Mouse (Mus musculus) frontal cortex, postnatal 25 days (tissue): Measurements from ENCODE around the gene Creb3l1.

Experiments
- DNase-seq, 2 experiments: peaks; one replicate each; pipeline ENCODE4 v3.0.0; 2022; ENCODE audit warnings: low spot score in 2 of 2

Gene Creb3l1

DNA sequence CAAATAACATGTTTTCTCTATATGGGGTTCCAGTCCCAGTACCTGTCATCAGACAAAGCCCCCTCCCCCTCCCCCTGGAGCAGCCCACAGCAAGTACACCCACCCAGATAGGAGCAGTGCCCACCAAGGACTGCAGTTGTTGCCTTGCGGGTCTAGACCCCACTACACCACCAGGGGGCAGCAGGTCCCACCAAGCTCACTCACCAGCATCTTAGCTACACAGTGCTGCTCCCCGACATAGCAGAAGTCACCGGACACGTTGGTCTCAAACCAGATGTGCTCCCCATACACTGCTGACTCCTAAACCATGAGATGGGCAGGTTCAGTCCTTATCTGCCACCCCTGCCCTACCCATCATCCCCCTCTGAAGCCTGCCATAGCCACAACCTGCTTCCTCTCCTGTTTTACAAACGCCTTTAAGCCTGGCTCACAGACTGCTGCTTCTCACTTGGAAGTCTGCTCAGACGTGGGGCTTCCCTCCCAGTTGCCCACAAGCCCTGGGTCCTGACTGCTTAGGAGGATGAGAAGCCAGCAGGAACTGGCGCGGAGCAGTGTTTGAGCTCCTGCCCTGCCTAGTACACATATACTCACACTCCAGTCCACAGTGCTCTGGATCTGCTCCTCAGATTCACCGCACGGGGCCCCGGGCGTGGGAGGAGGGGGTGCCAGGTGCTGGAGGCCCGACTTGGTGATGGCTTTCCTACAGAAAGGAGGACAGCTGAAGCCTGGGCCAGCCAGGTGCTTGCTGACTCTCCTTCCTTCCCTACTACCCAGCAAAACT lies 79.9 kb downstream of the Creb3l1 start:
- DNase-seq: peak in 1 of 2 experiments; percentile 75

DNA sequence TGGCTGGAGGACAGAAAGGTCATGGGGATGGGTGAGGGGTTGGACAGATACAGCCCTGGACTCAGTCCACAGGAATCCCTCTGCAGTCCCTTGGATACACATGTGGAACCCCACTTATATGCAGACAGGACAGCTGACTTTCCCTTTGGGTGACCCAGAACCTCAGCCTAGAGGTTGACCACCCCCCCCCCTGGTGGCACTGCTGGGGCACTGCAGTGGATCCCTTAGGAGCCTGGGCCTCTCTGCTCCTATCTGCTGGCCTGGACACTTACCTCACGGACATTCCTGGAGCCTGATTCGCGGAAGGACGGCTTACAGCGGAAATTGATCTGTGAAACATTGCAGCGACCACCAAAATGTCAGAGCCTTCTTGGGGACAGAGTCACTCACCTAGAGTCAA lies 81.9 kb downstream of the Creb3l1 start:
- no peak for DNase-seq

DNA sequence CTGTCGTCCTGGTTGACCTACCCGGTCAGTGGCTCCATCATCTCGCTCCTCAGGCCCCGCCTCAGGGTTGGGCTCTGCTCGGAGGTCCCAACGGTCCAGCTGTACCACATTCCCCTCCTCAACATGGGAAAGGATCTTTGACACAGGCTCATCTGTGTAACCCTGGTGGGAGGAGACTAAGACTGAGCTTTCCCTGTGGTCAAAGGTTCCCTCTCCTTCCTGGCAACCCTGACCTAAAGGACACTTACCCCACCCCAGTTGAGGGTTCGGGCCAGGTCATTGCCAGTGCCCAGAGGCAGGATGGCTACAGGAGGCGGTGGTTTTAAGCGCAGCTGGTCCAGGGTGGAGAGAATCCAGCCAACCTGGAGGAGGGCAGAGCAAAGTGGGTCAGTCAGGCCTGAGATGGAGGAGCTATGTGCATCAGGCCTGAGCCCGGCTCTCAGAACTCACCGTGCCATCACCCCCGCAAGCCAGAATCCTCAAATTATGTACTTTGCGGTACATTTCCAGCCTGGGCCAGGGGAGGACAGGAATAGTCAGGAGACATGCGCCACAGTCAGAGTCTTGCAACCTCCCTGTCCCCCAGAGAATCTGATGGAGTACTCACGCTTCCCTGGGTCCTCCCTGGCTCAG lies 84.9 kb downstream of the Creb3l1 start:
- no peak for DNase-seq

DNA sequence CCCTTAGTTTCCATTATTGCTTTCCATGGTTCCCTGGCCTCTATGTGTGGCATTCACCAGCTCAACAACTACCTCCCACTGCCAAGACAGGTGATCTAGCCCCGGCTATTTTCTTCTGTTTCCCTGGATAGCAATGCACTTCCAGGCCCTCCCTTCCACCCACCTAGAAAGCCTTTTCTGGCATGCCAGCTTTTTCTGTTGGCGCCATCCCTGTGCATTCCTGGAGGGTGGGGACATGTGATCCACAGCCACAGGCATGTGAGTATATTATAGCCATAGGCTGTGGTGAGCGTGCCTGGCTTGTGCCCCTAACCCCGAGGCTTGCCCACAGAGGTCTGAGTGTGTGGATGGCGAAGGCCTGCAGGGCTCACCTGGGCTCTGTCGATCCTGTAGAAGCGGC lies 88.1 kb downstream of the Creb3l1 start:
- no peak for DNase-seq

DNA sequence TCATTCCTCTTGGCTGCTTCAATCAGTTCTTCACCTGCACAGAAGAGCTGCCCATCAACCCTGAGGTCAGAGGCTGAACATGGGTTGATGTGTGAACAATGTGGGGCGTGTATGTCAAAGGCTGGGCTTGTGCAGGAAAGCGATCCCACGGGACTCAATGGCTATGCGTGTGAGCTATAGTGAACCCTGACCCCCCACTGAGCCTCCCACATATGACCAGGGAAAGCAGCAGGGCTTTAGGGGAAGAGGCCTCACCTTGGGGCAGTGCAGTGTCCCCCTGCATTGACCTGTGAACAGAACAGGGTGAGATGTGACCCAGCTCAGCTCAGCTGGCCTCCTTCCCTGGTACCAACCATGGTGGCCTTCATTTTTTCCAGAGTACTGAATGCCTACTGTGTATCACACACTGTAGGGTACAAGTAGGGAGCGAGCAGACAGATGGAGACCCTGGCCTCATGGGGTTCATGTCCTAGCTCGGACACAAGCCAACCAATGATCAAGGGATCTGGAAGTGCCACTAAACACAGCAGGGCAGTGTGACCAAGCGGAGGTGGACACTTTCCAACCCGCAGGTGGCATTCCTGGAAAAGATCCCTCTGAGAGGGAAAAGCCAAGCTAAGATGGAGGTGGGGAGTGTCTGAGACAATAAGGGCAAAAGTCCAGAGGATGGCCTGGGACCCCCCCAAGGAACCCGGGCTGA lies 89.3 kb downstream of the Creb3l1 start:
- DNase-seq: no peak

DNA sequence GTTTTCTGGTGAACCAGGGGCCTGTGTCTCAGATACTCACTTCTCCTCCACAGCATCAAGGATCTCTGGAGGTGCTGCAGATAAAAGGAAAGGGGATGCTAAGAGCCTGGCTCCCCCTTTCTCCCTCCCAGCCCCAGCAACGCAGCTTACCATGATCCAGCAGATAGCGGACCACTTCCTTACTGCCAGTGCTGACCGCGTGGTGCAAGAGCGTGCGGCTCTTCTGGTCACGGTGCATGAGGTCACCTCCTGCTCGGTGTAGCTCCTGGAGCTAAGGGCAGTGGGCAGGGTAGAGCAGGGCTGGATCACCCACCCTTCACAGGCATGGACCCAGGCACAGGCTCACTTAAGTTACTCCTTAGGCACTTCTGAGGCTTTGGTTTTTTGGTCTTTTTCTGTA lies 90.3 kb downstream of the Creb3l1 start:
- no peak for DNase-seq

DNA sequence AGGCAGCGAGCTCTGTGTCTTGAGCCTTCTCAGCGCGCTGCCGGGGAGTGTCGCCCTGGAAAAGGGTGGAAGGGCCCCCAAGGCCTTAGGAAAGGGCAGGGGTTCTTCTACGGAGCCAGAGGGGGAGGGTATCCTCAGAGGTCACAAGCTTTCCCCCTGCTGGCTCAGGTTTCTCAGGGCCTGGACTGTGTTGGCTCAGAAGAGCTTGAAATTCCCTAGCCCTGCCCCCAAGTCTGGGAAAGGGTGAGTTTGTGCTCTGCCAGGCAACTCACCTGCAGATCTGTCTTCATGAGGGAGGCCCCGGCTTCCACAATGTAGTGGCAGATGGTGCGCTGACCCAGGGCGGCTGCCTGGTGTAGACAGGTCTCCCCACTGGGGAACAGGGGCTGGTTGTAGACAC lies 90.8 kb downstream of the Creb3l1 start:
- DNase-seq: no peak

DNA sequence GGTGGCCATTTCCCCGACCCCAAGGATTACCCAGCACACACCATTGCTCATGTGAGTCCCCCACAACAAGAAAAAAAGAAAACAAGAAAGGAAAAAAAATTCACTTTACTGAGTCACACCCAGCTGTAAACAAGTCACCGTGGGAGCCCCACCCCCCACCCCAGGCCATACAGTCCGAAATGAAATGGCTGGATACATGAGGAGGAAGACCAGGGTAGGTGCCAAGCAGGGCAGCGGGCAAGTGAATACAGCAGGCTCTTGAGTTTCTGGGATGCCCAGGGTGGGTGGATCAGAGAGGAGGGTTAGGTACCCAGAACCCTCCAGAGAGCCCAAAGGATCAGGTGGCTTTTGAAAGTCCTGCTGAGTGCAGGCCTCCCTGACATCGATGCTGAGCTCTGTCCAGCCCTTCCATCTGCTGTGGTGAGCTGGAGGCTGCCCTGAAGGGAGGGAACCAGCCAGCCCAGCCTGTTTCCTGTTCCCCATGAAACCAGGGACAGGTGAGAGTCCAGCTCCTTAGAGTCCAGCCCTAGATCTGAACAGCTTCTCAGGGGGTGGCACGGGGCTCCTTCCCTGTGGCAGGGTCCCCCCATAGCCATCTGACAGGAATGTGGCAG lies 91.5 kb downstream of the Creb3l1 start:
- DNase-seq: no peak
